Mouse (Mus musculus) neural tube, embryonic 12.5 days (tissue): ENCODE results near the gene Papolb. TPM values are rescaled to one million over a fixed set of nuclear protein-coding genes. Genes with fewer than 3 reads are reported as not detected.

Experiments
- ATAC-seq: fragments of 200-750 bp; cut with Nextera tagmentation; 2 replicates; pipeline ENCODE4 v1.8.0; 2017; ENCODE audit warnings: low read depth, mild to moderate bottlenecking, moderate TSS enrichment, moderate library complexity; ENCODE audit not compliant: low FRiP score
- H3K27ac ChIP-seq: fragments of 300-500 bp; sonication (generic); 2 replicates; pipeline ENCODE4 v1.5.1; 2016
- H3K27me3 ChIP-seq: fragments of 300-500 bp; sonication (generic); replicated peaks from 2 replicates; pipeline ENCODE4 v1.6.1; 2016; ENCODE audit warnings: mild to moderate bottlenecking
- H3K36me3 ChIP-seq: fragments of 300-500 bp; sonication (generic); 2 replicates; pipeline ENCODE4 v1.6.1; 2016; ENCODE audit warnings: mild to moderate bottlenecking
- H3K4me1 ChIP-seq: fragments of 300-500 bp; sonication (generic); 2 replicates; pipeline ENCODE4 v1.6.1; 2016
- H3K4me2 ChIP-seq: fragments of 300-500 bp; sonication (generic); replicated peaks from 2 replicates; pipeline ENCODE4 v1.6.1; 2016; ENCODE audit warnings: mild to moderate bottlenecking
- H3K4me3 ChIP-seq: fragments of 300-500 bp; sonication (generic); 2 replicates; pipeline ENCODE4 v1.5.1; 2016
- H3K9ac ChIP-seq: fragments of 300-500 bp; sonication (generic); 2 replicates; pipeline ENCODE4 v1.6.1; 2016; ENCODE audit warnings: mild to moderate bottlenecking
- H3K9me3 ChIP-seq: fragments of 300-500 bp; sonication (generic); 2 replicates; pipeline ENCODE4 v1.6.1; 2016; ENCODE audit warnings: mild to moderate bottlenecking
- WGBS: fragments of 180-500 bp; shearing (Covaris S2); methylation state at CpG from one replicate; pipeline ENCODE4 v1.1.7; 2016; 5-methylcytosine and 5-hydroxymethylcytosine counted together
- polyA plus RNA-seq: library from polyadenylated mRNA; unstranded; fragments of >200 nt; fragmentation: Nextera tagmentation; extraction: Ambion mirVana; gene quantifications from 2 replicates; pipeline ENCODE4 v1.2.1, GENCODE M21; 2016

The Papolb gene
- polyA plus RNA-seq, 1 experiment from 2014 or later = 0.34 TPM

GRCm38 (mm10) chr5:142482512-142482911, 47.4 kb downstream of the Papolb start:
- no peaks in the 10 kb centered on the region for H3K9me3 ChIP-seq
- no peaks in the 10 kb centered on the region for H3K36me3 ChIP-seq
- no peak for ATAC-seq
- H3K4me1 ChIP-seq = peaks cover 3% of the 10 kb centered on the region; the same call in 1 of the 2 replicates
- WGBS = 79% methylated on average over 2 of the region's 2 CpGs
- no peaks in the 10 kb centered on the region for H3K27me3 ChIP-seq
- no peak overlapping the region for H3K4me3 ChIP-seq
- H3K9ac ChIP-seq = no peak overlapping the region
- H3K27ac ChIP-seq = no peak overlapping the region
- no peak overlapping the region for H3K4me2 ChIP-seq

GRCm38 (mm10) chr5:142478829-142479435, 50.9 kb downstream of the Papolb start:
- peak overlapping the region; percentile 43 for H3K4me2 ChIP-seq

GRCm38 (mm10) chr5:142477866-142478615, 51.8 kb downstream of the Papolb start:
- Histone ChIP-seq H3K4me1 (peaks cover 11% of the 10 kb centered on the region; the same call in 1 of the 2 replicates), H3K4me3 (no peak overlapping the region), H3K36me3 (peaks cover 16% of the 10 kb centered on the region), H3K9me3 (no peaks in the 10 kb centered on the region), H3K27ac (no peak overlapping the region), H3K27me3 (no peaks in the 10 kb centered on the region), H3K4me2 (no peak overlapping the region), H3K9ac (no peak overlapping the region)
- 85% methylated on average over 5 of the region's 5 CpGs for WGBS
- ATAC-seq = 0 out of 2 replicates have a peak, but pooled peaks have one; percentile 6

More at GRCm38 (mm10) chr5:142478829-142479435, 50.9 kb downstream of the Papolb start:
- H3K9me3 ChIP-seq = no peaks in the 10 kb centered on the region
- no peaks in the 10 kb centered on the region for H3K27me3 ChIP-seq
- no peak overlapping the region for H3K9ac ChIP-seq
- peak; percentile 43 for ATAC-seq
- no peak overlapping the region for H3K27ac ChIP-seq
- WGBS = 32% methylated on average over 17 of the region's 17 CpGs
- H3K4me3 ChIP-seq = no peak overlapping the region
- H3K36me3 ChIP-seq = peaks cover 15% of the 10 kb centered on the region
- peaks cover 4% of the 10 kb centered on the region; the same call in 1 of the 2 replicates for H3K4me1 ChIP-seq

- Histone ChIP-seq H3K9me3 (no peaks in the 10 kb centered on the region), H3K36me3 (peaks cover 16% of the 10 kb centered on the region), H3K27me3 (no peaks in the 10 kb centered on the region), H3K27ac (no peak overlapping the region), H3K4me3 (no peak overlapping the region), H3K4me1 (peaks cover 11% of the 10 kb centered on the region; the same call in 1 of the 2 replicates), H3K9ac (no peak overlapping the region), H3K4me2 (no peak overlapping the region)
- 93% methylated on average over 12 of the region's 12 CpGs for WGBS
- ATAC-seq = no peak
Measured at GRCm38 (mm10) chr5:142477346-142477745, 52.5 kb downstream of the Papolb start.

Other genes starting within 250 kb of the Papolb start
- 6.2 and 7.2 TPM in 2 replicates for gene Foxk1, start 128.6 kb downstream of the Papolb start, polyA plus RNA-seq
- 15.7 and 17.7 TPM in 2 replicates for gene Ap5z1, start 66.1 kb downstream of the Papolb start, polyA plus RNA-seq
- gene Radil, start 21.0 kb upstream of the Papolb start, polyA plus RNA-seq = 9.6 and 14.1 TPM in 2 replicates
- gene Mmd2, start 78.7 kb upstream of the Papolb start, polyA plus RNA-seq = 14.2 and 16.4 TPM in 2 replicates
- 58.1 and 61.6 TPM in 2 replicates for gene Wipi2, start 97.6 kb upstream of the Papolb start, polyA plus RNA-seq
- gene Slc29a4, start 162.4 kb upstream of the Papolb start, polyA plus RNA-seq = 65.0 and 66.7 TPM in 2 replicates